Comparison of ENCODE assay signal across 32 mouse cellular contexts in genomic region chr16:30923899-30924298, GRCm38 (mm10).
"Had no signal": no experiment of that assay in that cellular context is flagged by ENCODE, and none has a peak within 500 bp of the region (broad histone marks: within the 10 kb centered on the region; RNA-seq: fewer than 3 reads in every experiment).

No protein-coding gene starts in this region.

- H3K36me3 ChIP-seq: heart, embryonic 12.5 days; heart, embryonic 13.5 days; heart, embryonic 15.5 days; hindbrain, embryonic 12.5 days; hindbrain, embryonic 13.5 days; hindbrain, embryonic 15.5 days; intestine, embryonic 15.5 days; kidney, embryonic 15.5 days had no signal

- ATAC-seq: hindbrain, embryonic 16.5 days; hindbrain, postnatal 0 days; inflammation-experienced regulatory T-cells, adult 6 months; intestine, embryonic 15.5 days; intestine, embryonic 16.5 days; intestine, postnatal 0 days had no signal

- H3K9ac ChIP-seq: heart, embryonic 12.5 days; heart, embryonic 13.5 days; heart, embryonic 15.5 days; hindbrain, embryonic 12.5 days; hindbrain, embryonic 13.5 days; hindbrain, embryonic 14.5 days; hindbrain, embryonic 15.5 days; intestine, embryonic 15.5 days; kidney, embryonic 15.5 days had no signal

- DNase-seq: heart, postnatal 10 days; heart, postnatal 14 days; kidney, adult 11 months; kidney, adult 18-20 months; kidney, adult 2 months; kidney, adult 8-10 months; kidney, adult 9 months; kidney, postnatal 14 days; kidney, postnatal 25 days; kidney, postnatal 36 days; kidney, postnatal 4 days; layer of hippocampus, adult 9-11 months; layer of hippocampus, postnatal 36 days had no signal

- H3K27me3 ChIP-seq: heart, embryonic 12.5 days; heart, embryonic 13.5 days; heart, embryonic 15.5 days; hindbrain, embryonic 12.5 days; hindbrain, embryonic 13.5 days; hindbrain, embryonic 15.5 days; intestine, embryonic 15.5 days; kidney, embryonic 15.5 days had no signal

- H3K27ac ChIP-seq: heart, adult 2 months; heart, embryonic 13.5 days; heart, embryonic 15.5 days; hindbrain, embryonic 10.5 days; hindbrain, embryonic 12.5 days; hindbrain, embryonic 13.5 days; hindbrain, embryonic 14.5 days; hindbrain, embryonic 15.5 days; hindbrain, postnatal 0 days; intestine, embryonic 15.5 days; kidney, embryonic 15.5 days; kidney, postnatal 0 days; layer of hippocampus, adult 2 months had no signal

- H3K9me3 ChIP-seq: hindbrain, embryonic 12.5 days; hindbrain, embryonic 13.5 days; hindbrain, embryonic 15.5 days; intestine, embryonic 15.5 days had no signal

- H3K4me2 ChIP-seq: heart, embryonic 11.5 days; heart, embryonic 12.5 days; heart, embryonic 13.5 days; heart, embryonic 15.5 days; hindbrain, embryonic 12.5 days; hindbrain, embryonic 13.5 days; hindbrain, embryonic 14.5 days; hindbrain, embryonic 15.5 days; intestine, embryonic 15.5 days; kidney, embryonic 15.5 days had no signal

- H3K4me3 ChIP-seq: heart, adult 2 months; heart, embryonic 12.5 days; heart, embryonic 13.5 days; heart, embryonic 15.5 days; hindbrain, embryonic 10.5 days; hindbrain, embryonic 12.5 days; hindbrain, embryonic 13.5 days; hindbrain, embryonic 15.5 days; intestine, embryonic 15.5 days; kidney, embryonic 15.5 days; layer of hippocampus, adult 2 months had no signal

- H3K4me1 ChIP-seq: heart, embryonic 15.5 days; hindbrain, embryonic 12.5 days; hindbrain, embryonic 13.5 days; hindbrain, embryonic 15.5 days; intestine, embryonic 15.5 days had no signal
